Comparison of ENCODE assay signal across 8 mouse cellular contexts in genomic region chr14:103469464-103470015, GRCm38 (mm10). TPM values are rescaled to one million over a fixed set of nuclear protein-coding genes. Genes with fewer than 3 reads are reported as not detected.
A peak's percentile ranks its signal among the peaks of the same experiment; 100 is the strongest.
DNase-seq lines count a peak whose midpoint lies in the region; ATAC-seq and TF ChIP-seq lines count a peak whose summit lies in the region.

No protein-coding gene starts in this region.

- H3K4me3 ChIP-seq in MEL (ENCODE audit: control insufficient read depth in 1 of 2, insufficient read depth in 1 of 2, low read depth in 2 of 2, low read length in 2 of 2) = peak overlapping the region; percentile 61 to 73
- peak overlapping the region; percentile 32 for H3K4me3 ChIP-seq in intestine, embryonic 16.5 days (ENCODE audit: low read length)
- H3K4me3 ChIP-seq in limb, embryonic 13.5 days = no peak overlapping the region

- peak; percentile 93 for TF ChIP-seq RAD21 in MEL (IDR thresholded peaks at IDR 0.05; ENCODE audit: low read depth, low read length)

- peak overlapping the region; percentile 39 for H3K9ac ChIP-seq in MEL (ENCODE audit: control insufficient read depth, low read depth, low read length, poor library complexity, severe bottlenecking)
- 0 out of 2 replicates have a peak overlapping the region, but pooled peaks have one; percentile 29 for H3K9ac ChIP-seq in intestine, embryonic 16.5 days (ENCODE audit: low read depth, low read length)
- H3K9ac ChIP-seq in limb, embryonic 13.5 days = no peak overlapping the region

- H3K27ac ChIP-seq in MEL (ENCODE audit: control insufficient read depth, low read depth, low read length) = peak overlapping the region; percentile 43; the same call in 1 of the 2 replicates
- H3K27ac ChIP-seq in intestine, embryonic 16.5 days (ENCODE audit: low read length) = no peak overlapping the region
- no peak overlapping the region for H3K27ac ChIP-seq in limb, embryonic 13.5 days

- H3K79me2 ChIP-seq in MEL (ENCODE audit: control insufficient read depth, insufficient read depth, low read length, poor library complexity) = no peaks in the 10 kb centered on the region

- no peak for TF ChIP-seq EP300 in MEL (IDR thresholded peaks at IDR 0.05; ENCODE audit: low read depth in 1 of 2, low read length in 2 of 2)

- ATAC-seq in intestine, embryonic 16.5 days = peak; percentile 80
- peak; percentile 76 for ATAC-seq in limb, embryonic 13.5 days (ENCODE audit: low FRiP score, low read depth)

- H3K36me3 ChIP-seq in MEL (ENCODE audit: control insufficient read depth in 1 of 2, insufficient read depth in 2 of 2, low read length in 2 of 2) = peaks cover 0 to 4% of the 10 kb centered on the region in 2 experiments; a peak in 2 of 4 replicates
- H3K36me3 ChIP-seq in intestine, embryonic 16.5 days (ENCODE audit: control insufficient read depth, insufficient read depth, low read length) = no peaks in the 10 kb centered on the region
- no peaks in the 10 kb centered on the region for H3K36me3 ChIP-seq in limb, embryonic 13.5 days

- TF ChIP-seq POLR2A in MEL (IDR thresholded peaks at IDR 0.05; ENCODE audit: control insufficient read depth in 1 of 2, insufficient read depth in 1 of 2, low read depth in 1 of 2, low read length in 2 of 2, poor library complexity in 1 of 2) = no peak

- peak; percentile 91 for DNase-seq in A20 (ENCODE audit: low read depth, low spot score)
- peak; percentile 92 for DNase-seq in MEL (ENCODE audit: low read depth, low spot score)
- DNase-seq in cerebellum, postnatal 10 days = peak; percentile 66 to 89
- peak; percentile 24 for DNase-seq in gastrocnemius, postnatal 10 days
- peak; percentile 36 to 57 for DNase-seq in monocyte, adult 2 months (ENCODE audit: low read depth in 1 of 2, low spot score in 2 of 2)
- peak; percentile 34 to 41 for DNase-seq in thymus, postnatal 36 days

- WGBS in intestine, embryonic 16.5 days = 47% methylated on average over 12 of the region's 12 CpGs
- 56% methylated on average over 12 of the region's 12 CpGs for WGBS in limb, embryonic 13.5 days

- peak overlapping the region; percentile 43 for H3K4me2 ChIP-seq in intestine, embryonic 16.5 days (ENCODE audit: low read depth, low read length)
- H3K4me2 ChIP-seq in limb, embryonic 13.5 days (replicated peaks) = peak overlapping the region; percentile 42

- peak; percentile 23 to 89 (median 56); a peak in 5 of 6 replicates for TF ChIP-seq CTCF in MEL (IDR thresholded peaks at IDR 0.05 in 2 of 3, conservative IDR thresholded peaks at IDR 0.05 in 1 of 3; ENCODE audit: control insufficient read depth in 1 of 3, insufficient read depth in 1 of 3, low read depth in 2 of 3, low read length in 3 of 3, poor library complexity in 1 of 3, severe bottlenecking in 1 of 3)

- no peaks in the 10 kb centered on the region for H3K27me3 ChIP-seq in MEL (ENCODE audit: control insufficient read depth in 1 of 2, insufficient read depth in 2 of 2, low read length in 2 of 2)
- no peaks in the 10 kb centered on the region for H3K27me3 ChIP-seq in intestine, embryonic 16.5 days (replicated peaks; ENCODE audit: control insufficient read depth, insufficient read depth, low read length)
- H3K27me3 ChIP-seq in limb, embryonic 13.5 days = no peaks in the 10 kb centered on the region

- H3K4me1 ChIP-seq in MEL (ENCODE audit: control insufficient read depth in 1 of 2, insufficient read depth in 2 of 2, low read length in 2 of 2) = 0 out of 4 replicates have a peak, but pooled peaks cover 0 to 3% of the 10 kb centered on the region in 2 experiments
- no peaks in the 10 kb centered on the region for H3K4me1 ChIP-seq in intestine, embryonic 16.5 days (ENCODE audit: control insufficient read depth, insufficient read depth, low read length)
- no peaks in the 10 kb centered on the region for H3K4me1 ChIP-seq in limb, embryonic 13.5 days

- no peaks in the 10 kb centered on the region for H3K9me3 ChIP-seq in MEL (replicated peaks; ENCODE audit: insufficient read depth, low read length)
- H3K9me3 ChIP-seq in intestine, embryonic 16.5 days (ENCODE audit: control insufficient read depth, low read length) = no peaks in the 10 kb centered on the region
- H3K9me3 ChIP-seq in limb, embryonic 13.5 days = no peaks in the 10 kb centered on the region

TF ChIP-seq in MEL, 35 proteins besides CTCF, POLR2A, EP300 and RAD21:
- TF ChIP-seq TBP (IDR thresholded peaks at IDR 0.05; ENCODE audit: low read depth, low read length) (0 out of 2 replicates have a peak, but pooled peaks have one; percentile 35), MAX (IDR thresholded peaks at IDR 0.05; ENCODE audit: low read length) (0 out of 2 replicates have a peak, but pooled peaks have one; percentile 2), ZMIZ1 (IDR thresholded peaks at IDR 0.05; ENCODE audit: low read depth, low read length) (no peak), USF1 (IDR thresholded peaks at IDR 0.05; ENCODE audit: low read depth, low read length) (no peak), ZNF384 (IDR thresholded peaks at IDR 0.05; ENCODE audit: low read depth, low read length) (peak; percentile 36; the same call in 1 of the 2 replicates), MXI1 (IDR thresholded peaks at IDR 0.05; ENCODE audit: low read depth, low read length) (peak; percentile 51; the same call in 1 of the 2 replicates), ZC3H11A (IDR thresholded peaks at IDR 0.05; ENCODE audit: low read depth, low read length) (peak; percentile 84), CHD1 (IDR thresholded peaks at IDR 0.05; ENCODE audit: low read depth, low read length) (no peak), SIN3A (IDR thresholded peaks at IDR 0.05; ENCODE audit: low read length) (peak; percentile 34), SMC3 (IDR thresholded peaks at IDR 0.05; ENCODE audit: low read depth, low read length) (peak; percentile 88)

RNA-seq across cellular contexts. Expression of gene Scel, which starts 43.6 kb away (rescaled TPM):
- not detected in 2 replicates for total RNA-seq in MEL (2012; rRNA removed)
- polyA plus RNA-seq in MEL (2012; ENCODE audit: insufficient read depth in 1 of 2, insufficient read length in 2 of 2, low read depth in 1 of 2, low replicate concordance in 2 of 2, missing spikeins in 1 of 2) = not detected
- total RNA-seq in gastrocnemius, postnatal 10 days (2021) = under 1 TPM in 1 of 2 experiments, not detected in 1; 0.14 TPM
- 1.2 and 1.3 TPM in 2 replicates for polyA plus RNA-seq in intestine, embryonic 16.5 days (2015; fragmentation: Nextera tagmentation; extraction: Ambion mirVana)
- polyA plus RNA-seq in limb, embryonic 13.5 days (2015; fragmentation: Nextera tagmentation; extraction: Ambion mirVana) = 1.7 TPM in 2 replicates

Comparison
In these comparisons a context has a peak if more than half of its experiments do, and no peak if none do; other contexts are left out.
1. DNase-seq: peak in every context shown above with its lines; median percentile 92 in MEL; 91 in A20; 78 in cerebellum, postnatal 10 days; 46 in monocyte, adult 2 months; 38 in thymus, postnatal 36 days; 24 in gastrocnemius, postnatal 10 days.